8 mouse cellular contexts compared by ENCODE assay signal in genomic region chr2:103795843-103796210, GRCm38 (mm10). TPM values are rescaled to one million over a fixed set of nuclear protein-coding genes. Genes with fewer than 3 reads are reported as not detected.
A peak's percentile ranks its signal among the peaks of the same experiment; 100 is the strongest.
DNase-seq lines count a peak whose midpoint lies in the region; ATAC-seq and TF ChIP-seq lines count a peak whose summit lies in the region.

No protein-coding gene starts in this region.

- H3K4me1 ChIP-seq in ES-E14 (ENCODE audit: control insufficient read depth in 2 of 2, insufficient read depth in 2 of 2, low read length in 2 of 2, poor library complexity in 1 of 2), result peaks cover 2 to 11% of the 10 kb centered on the region in 2 experiments; a peak in 1 of 4 replicates
- peaks cover 30% of the 10 kb centered on the region for H3K4me1 ChIP-seq in forebrain, embryonic 16.5 days (replicated peaks; ENCODE audit: control insufficient read depth, insufficient read depth, low read length)
- no peaks in the 10 kb centered on the region; the same call in 1 of the 2 replicates for H3K4me1 ChIP-seq in lung, adult 2 months (ENCODE audit: control insufficient read depth, insufficient read depth, low read length)
- peaks cover 40% of the 10 kb centered on the region for H3K4me1 ChIP-seq in neural tube, embryonic 15.5 days

- under 1% methylated on average over 11 of the region's 11 CpGs for WGBS in forebrain, embryonic 16.5 days
- WGBS in lung, adult 2 months, result under 1% methylated on average over 11 of the region's 11 CpGs
- WGBS in neural tube, embryonic 15.5 days, result 1% methylated on average over 11 of the region's 11 CpGs

- peaks cover 12% of the 10 kb centered on the region for H3K36me3 ChIP-seq in ES-E14 (ENCODE audit: control insufficient read depth, insufficient read depth, low read length, poor library complexity, severe bottlenecking)
- 0 out of 2 replicates have a peak, but pooled peaks cover 3% of the 10 kb centered on the region for H3K36me3 ChIP-seq in forebrain, embryonic 16.5 days (ENCODE audit: control insufficient read depth, insufficient read depth)
- H3K36me3 ChIP-seq in neural tube, embryonic 15.5 days, result peaks cover 10% of the 10 kb centered on the region

- no peaks in the 10 kb centered on the region for H3K9me3 ChIP-seq in ES-E14 (ENCODE audit: control insufficient read depth, insufficient read depth, low read depth, low read length)
- H3K9me3 ChIP-seq in forebrain, embryonic 16.5 days (ENCODE audit: control insufficient read depth, low read length), result no peaks in the 10 kb centered on the region
- H3K9me3 ChIP-seq in neural tube, embryonic 15.5 days (replicated peaks), result no peaks in the 10 kb centered on the region

- intact Hi-C loops in heart, postnatal 25 days (cut with DNase I), result loop anchor here (5.0 to 10.0 kb wide), 2 partner anchors 51 to 699 kb away; partner anchors contain the start of gene Hipk3

- peak overlapping the region; percentile 97 for H3K27ac ChIP-seq in ES-E14 (ENCODE audit: insufficient read depth, low read depth, low read length, poor library complexity, severe bottlenecking)
- H3K27ac ChIP-seq in forebrain, embryonic 16.5 days (ENCODE audit: low read length), result peak overlapping the region; percentile 99
- peak overlapping the region; percentile 100 for H3K27ac ChIP-seq in neural tube, embryonic 15.5 days (replicated peaks)

- peak; percentile 73 for DNase-seq in ES-E14 (ENCODE audit: low read depth, low spot score)
- DNase-seq in cerebellum, adult 18-20 months, result peak; percentile 48 to 56
- peak; percentile 55 for DNase-seq in heart, postnatal 25 days (ENCODE audit: low spot score)
- DNase-seq in layer of hippocampus, adult 18-20 months (ENCODE audit: low spot score in 2 of 2), result peak; percentile 23 to 69
- peak; percentile 60 for DNase-seq in lung, adult 2 months
- peak; percentile 74 for DNase-seq in testis, postnatal 14 days (ENCODE audit: low spot score)

- TF ChIP-seq POLR2A in lung, adult 2 months (IDR thresholded peaks at IDR 0.05; ENCODE audit: borderline replicate concordance, extremely low read depth, low read depth, low read length), result peak; percentile 37; the same call in 1 of the 2 replicates

- peak overlapping the region; percentile 52 for H3K4me2 ChIP-seq in forebrain, embryonic 16.5 days (ENCODE audit: low read length)
- peak overlapping the region; percentile 65 for H3K4me2 ChIP-seq in neural tube, embryonic 15.5 days

- H3K4me3 ChIP-seq in ES-E14 (ENCODE audit: insufficient read depth in 1 of 2, low read depth in 1 of 2, low read length in 2 of 2, poor library complexity in 1 of 2, severe bottlenecking in 1 of 2), result peak overlapping the region; percentile 83 to 94
- peak overlapping the region; percentile 99 for H3K4me3 ChIP-seq in forebrain, embryonic 16.5 days (replicated peaks; ENCODE audit: low read length)
- peak overlapping the region; percentile 98 for H3K4me3 ChIP-seq in lung, adult 2 months (replicated peaks; ENCODE audit: extremely low read depth, low read depth, low read length)
- peak overlapping the region; percentile 78 for H3K4me3 ChIP-seq in neural tube, embryonic 15.5 days (replicated peaks)

- no peak for TF ChIP-seq CTCF in lung, adult 2 months (IDR thresholded peaks at IDR 0.05; ENCODE audit: insufficient read depth, low read length)

- in situ Hi-C loops in ES-E14 (cut with MboI; ENCODE audit: low sequenced_read_pairs in 2 of 2, unreplicated experiment in 2 of 2), result no loop called here

- H3K27me3 ChIP-seq in forebrain, embryonic 16.5 days (replicated peaks; ENCODE audit: control insufficient read depth, insufficient read depth, low read length), result no peaks in the 10 kb centered on the region
- no peaks in the 10 kb centered on the region for H3K27me3 ChIP-seq in neural tube, embryonic 15.5 days (replicated peaks)

- ATAC-seq in forebrain, embryonic 16.5 days, result peak; percentile 77
- ATAC-seq in neural tube, embryonic 15.5 days (ENCODE audit: low FRiP score), result peak; percentile 64

- peak overlapping the region; percentile 99 for H3K9ac ChIP-seq in ES-E14 (ENCODE audit: insufficient read depth, low read depth, low read length, poor library complexity, severe bottlenecking)
- H3K9ac ChIP-seq in forebrain, embryonic 16.5 days (replicated peaks; ENCODE audit: low read depth, low read length), result peak overlapping the region; percentile 99
- H3K9ac ChIP-seq in neural tube, embryonic 15.5 days (replicated peaks), result peak overlapping the region; percentile 96

TF ChIP-seq in ES-E14, 5 proteins besides CTCF, POLR2A, EP300 and RAD21:
- TF ChIP-seq ZC3H11A (IDR thresholded peaks at IDR 0.05; ENCODE audit: borderline replicate concordance, low read depth, low read length), result no peak
- peak; percentile 40; the same call in 1 of the 2 replicates for TF ChIP-seq HCFC1 (IDR thresholded peaks at IDR 0.05; ENCODE audit: borderline replicate concordance, insufficient read depth, low read length)

RNA-seq across cellular contexts. Expression of gene Caprin1, which starts 1.6 kb away (rescaled TPM):
- 398 and 416 TPM in 2 replicates for total RNA-seq in ES-E14 (2012; rRNA removed)
- 472 and 511 TPM in 2 replicates for polyA plus RNA-seq in forebrain, embryonic 16.5 days (2015; fragmentation: Nextera tagmentation; extraction: Ambion mirVana)
- total RNA-seq in heart, postnatal 25 days (2021), result 100 to 1,000 TPM; 197 to 217 TPM
- 100 to 1,000 TPM; 308 to 313 TPM for total RNA-seq in layer of hippocampus, adult 18-20 months (2021)
- polyA plus RNA-seq in lung, adult 2 months (2012; rRNA removed), result 81.6 and 92.2 TPM in 2 replicates
- 304 and 308 TPM in 2 replicates for polyA plus RNA-seq in neural tube, embryonic 15.5 days (2015; fragmentation: Nextera tagmentation; extraction: Ambion mirVana)

RNA-seq across cellular contexts. Expression of gene Nat10, which starts 34.8 kb away (rescaled TPM):
- 77.0 and 122 TPM in 2 replicates for total RNA-seq in ES-E14 (2012; rRNA removed)
- 26.9 and 32.2 TPM in 2 replicates for polyA plus RNA-seq in forebrain, embryonic 16.5 days (2015; fragmentation: Nextera tagmentation; extraction: Ambion mirVana)
- 10 to 100 TPM; 12.7 to 13.7 TPM for total RNA-seq in heart, postnatal 25 days (2021)
- 10 to 100 TPM; 30.3 to 33.3 TPM for total RNA-seq in layer of hippocampus, adult 18-20 months (2021)
- polyA plus RNA-seq in lung, adult 2 months (2012; rRNA removed), result 24.3 and 30.7 TPM in 2 replicates
- 18.5 and 23.1 TPM in 2 replicates for polyA plus RNA-seq in neural tube, embryonic 15.5 days (2015; fragmentation: Nextera tagmentation; extraction: Ambion mirVana)

Comparison
In these comparisons a context has a peak if more than half of its experiments do, and no peak if none do; other contexts are left out.
1. Peak in every context shown above with its lines: DNase-seq, ATAC-seq, H3K4me3 ChIP-seq and H3K27ac ChIP-seq.